Mouse (Mus musculus) kidney, postnatal 25 days (tissue): ENCODE measurements around the gene Sh3bgr.

ENCODE experiments used
- DNase-seq, 2 experiments: peaks; one replicate each; pipeline ENCODE4 v3.0.0; 2021; ENCODE audit warnings: mixed read lengths in 2 of 2

The Sh3bgr gene

DNA sequence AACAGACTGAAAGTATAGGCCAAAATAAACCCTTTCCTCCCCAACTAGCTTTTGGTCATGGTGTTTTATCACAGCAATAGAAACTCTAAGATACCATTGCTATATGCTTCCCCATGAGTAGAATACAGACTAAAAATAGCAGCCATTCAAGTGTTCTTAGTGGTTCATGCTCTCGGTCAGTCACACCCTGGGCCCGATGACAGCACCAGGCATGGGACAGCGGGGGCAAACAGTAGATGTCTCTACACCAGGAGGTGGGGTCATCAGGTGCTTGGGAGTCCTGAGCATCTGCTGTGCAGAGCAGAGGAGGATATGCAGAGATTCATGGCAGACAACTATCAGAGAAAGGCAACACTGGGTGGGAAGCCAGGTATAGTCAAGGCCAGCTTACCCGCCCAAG lies 12.8 kb downstream of the Sh3bgr start:
- no peak for DNase-seq

DNA sequence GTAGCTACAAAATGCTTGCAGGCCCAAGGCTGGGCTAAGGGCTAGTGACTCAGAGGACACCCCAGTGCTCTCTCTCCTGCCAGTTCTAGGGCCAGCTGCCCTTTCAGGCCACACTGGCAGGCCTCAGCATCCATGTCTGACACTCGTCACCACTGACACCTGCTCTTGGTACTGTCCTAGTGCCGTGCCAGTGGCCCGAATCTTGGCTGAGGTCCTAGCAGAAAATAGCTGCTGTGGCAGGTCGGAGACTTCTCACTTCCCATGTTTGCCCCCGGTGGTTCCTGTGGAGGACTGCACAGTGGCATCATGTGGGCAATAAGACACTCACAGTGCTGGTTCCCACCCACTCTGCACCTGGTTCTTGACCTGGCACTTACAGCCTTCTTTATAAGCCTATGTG lies 21.2 kb downstream of the Sh3bgr start:
- DNase-seq, result no peak

DNA sequence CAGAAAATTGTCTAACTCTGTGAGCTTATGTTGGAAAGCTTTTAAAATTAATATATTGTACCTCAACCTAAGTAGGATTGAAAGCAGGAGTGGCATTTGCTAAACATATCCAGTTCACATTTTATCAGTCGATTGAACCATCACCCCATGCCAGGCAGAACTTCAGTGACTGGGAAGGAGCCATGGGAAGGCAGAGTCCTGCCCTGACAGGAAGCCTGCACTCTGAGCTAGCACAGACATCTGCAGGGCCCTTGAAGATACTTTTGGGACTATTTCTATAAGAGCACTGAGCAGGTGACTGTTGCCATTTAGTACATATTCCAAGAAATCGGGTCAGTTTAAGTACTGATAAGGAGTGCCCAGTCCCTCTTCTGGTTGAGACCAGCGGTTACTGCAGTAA lies 21.7 kb downstream of the Sh3bgr start:
- no peak for DNase-seq

DNA sequence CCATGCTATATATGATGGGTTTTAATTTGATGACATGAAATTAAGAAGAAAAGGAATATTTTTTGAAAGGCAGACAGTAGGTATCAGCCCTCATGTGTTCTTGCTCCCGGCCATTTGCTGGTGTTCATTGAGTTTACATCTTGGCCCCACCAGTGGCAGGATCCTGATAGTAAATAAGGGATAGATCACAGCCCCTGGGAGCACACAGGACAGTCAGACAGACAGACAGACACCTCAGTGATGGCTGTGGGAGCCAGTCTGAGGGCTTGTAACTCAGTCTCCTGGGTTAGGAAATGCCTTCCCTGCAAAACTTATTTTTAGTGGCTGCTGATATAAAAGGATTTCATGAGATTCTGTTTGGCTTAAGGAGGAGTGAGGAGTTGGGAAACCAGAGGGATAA lies 22.2 kb downstream of the Sh3bgr start:
- no peak for DNase-seq

DNA sequence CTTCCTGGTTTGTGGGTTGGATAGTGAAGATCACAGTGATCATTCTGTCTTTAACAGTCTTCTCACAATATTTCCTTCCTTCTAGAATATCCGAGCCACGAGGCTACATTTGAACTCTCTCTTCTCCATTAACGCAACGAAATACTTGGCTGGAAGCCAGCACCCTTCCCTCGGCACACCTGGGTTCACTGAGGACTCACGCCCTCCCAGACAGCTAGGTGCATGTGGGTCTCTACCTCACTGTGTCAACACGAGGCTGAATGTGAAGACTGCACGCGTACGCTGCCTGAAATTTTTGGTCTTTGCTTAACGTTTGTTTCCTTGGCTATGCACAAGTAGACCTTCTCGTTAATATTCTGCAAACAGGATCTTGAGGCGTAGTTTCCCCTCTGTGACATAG lies 28.2 kb downstream of the Sh3bgr start:
- no peak for DNase-seq

DNA sequence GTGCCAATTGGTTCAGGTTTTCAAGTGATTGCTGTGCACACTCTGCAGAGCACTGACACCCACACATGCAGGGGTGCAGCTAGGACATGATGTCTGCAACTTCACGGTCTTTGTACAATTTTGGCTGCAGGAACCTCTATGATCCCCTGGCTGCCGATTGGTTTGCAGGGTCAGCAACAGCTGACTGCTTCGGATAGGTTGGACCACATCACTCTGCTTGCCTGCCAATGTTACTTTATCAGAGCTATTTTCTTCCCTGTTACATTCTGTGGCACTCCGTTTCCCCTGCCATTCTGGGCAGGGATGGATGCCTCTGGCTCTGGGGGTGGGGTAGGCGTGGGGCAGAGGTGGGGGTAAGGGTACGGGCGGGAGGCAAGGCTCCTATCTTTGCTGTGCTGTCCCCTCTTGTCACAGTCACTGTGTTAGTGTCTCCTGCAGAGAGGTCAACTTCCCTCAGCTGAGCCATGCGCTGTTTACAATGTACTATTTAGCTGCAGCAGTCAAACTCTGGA lies 28.9 kb downstream of the Sh3bgr start:
- no peak for DNase-seq

DNA sequence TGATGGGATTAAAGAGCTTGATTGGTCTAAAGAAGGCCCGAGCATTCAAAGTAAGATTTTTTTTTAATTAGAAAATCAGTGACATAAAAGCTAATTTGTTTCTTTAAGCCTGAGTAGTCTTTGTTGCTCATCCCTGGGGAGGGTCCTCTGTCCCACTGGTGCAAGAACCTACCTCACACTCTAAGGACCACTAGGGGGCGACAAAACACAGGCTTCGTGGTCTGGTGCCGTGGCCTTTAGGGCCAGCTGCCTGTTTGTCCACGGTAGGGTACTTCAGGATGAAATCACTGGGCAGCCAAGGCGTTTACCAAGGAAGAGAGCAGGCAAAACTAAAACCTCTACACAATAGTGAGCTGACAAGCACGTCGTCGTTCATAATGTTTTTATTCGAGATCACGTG lies 30.2 kb downstream of the Sh3bgr start:
- peak; percentile 83 to 88 for DNase-seq

DNA sequence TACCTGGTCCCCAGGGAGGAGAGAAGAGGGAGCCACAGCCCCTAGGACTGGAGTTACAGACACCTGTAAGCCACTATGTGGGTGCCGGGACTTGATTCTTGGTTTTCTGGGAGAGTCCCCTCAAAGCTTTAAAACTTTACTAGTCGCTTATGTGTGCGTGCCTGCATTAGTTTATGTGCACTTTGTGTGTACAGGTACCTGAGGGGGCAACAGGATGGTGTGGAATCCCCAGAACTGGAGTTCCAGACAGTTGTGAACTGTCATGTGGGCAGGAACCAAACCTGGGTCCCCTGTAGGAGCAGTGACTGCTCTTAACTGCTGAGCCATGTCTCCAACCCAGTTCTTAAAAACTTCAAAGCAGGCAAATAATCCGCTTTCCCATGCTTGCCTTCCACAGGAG lies 31.0 kb downstream of the Sh3bgr start:
- no peak for DNase-seq

DNA sequence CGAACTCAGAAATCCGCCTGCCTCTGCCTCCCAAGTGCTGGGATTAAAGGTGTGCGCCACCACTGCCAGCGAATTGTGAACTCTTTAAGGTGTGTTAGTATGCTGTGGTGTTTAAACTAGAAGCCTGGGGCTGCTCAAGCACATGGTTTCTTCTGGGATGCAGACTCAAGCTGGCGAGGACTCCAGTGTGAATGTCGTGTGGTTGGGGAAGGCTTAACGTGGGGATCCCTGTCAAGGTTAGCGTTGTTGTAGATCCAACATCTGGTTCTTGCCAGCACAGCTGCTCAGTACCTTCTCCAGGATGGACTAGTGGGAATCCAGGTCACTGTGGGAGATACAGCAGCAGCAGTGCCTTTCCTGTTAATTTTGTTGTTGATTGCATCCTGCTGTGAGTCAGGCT lies 31.7 kb downstream of the Sh3bgr start:
- DNase-seq, result no peak

DNA sequence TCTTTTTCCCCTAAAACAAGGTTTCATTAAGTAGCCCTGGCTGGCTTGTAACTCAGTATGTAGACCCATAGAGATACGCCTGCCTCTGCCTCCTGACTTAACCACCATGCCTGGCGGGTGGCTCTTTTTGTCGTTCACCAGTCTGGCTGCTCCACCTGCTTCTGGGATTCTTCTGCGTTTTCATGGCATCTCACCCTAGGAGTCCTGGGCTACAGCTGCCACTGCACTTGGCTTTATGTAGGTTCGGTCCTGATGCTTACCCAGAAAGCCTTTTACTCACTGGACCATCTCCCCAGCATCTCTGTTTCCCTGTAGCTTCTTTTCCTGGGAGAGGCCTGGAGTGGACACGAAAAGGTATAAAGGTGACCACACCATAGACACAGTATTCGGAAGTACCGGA lies 33.7 kb downstream of the Sh3bgr start:
- no peak for DNase-seq

DNA sequence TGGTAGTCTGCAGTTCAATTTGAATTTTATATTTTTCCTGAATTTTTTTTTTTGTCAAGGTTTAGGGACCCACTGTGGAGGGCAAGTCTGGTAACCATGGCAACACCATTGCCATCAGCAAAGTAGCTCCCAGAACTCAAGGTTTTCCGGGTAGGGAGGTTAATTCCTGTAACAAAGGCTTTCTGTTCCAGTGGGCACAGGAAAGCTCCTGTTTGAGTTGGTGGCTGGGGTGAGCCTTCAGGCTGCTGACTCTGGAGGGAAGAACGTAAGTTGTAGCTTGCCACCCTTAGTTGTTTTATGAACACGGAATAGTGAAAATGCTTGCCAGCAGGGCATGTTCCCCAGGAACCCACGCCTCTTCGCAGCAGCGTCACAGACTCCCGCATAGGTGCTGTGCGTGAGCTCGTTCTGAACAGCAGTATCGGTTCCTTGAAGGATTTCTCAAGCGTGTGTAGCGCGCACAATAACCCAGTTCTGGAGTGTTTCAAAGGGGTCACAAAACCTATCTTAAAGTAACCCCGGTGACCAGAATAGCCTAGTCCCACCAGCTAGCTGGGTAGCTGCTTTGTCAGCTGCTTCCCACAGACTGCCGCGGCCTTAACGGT lies 35.2 kb downstream of the Sh3bgr start, which contains the start of gene B3galt5:
B3galt5 (plus strand) TSS at position 436 of the 605 bp plus-strand sequence.
- DNase-seq, result no peak

DNA sequence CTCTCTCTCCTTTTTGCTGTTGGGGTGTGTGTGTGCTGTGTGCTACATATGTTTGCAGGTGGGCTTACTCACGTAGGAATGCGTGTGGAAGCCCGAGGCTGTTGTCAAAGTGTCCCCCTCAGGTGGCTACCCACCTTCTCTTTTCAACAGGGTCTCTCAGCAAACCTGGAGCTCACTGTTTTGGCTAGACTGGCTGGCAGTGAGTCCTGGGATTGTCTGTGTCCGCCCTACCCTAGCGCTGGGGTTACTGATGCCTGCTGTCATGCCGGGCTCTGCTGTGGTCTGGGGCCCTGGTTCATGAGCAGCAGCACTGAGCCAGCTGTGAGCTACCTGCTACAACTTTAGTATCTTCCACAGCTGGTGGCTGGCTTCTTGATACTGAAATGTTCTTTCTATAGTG lies 44.2 kb downstream of the Sh3bgr start:
- DNase-seq, result no peak

DNA sequence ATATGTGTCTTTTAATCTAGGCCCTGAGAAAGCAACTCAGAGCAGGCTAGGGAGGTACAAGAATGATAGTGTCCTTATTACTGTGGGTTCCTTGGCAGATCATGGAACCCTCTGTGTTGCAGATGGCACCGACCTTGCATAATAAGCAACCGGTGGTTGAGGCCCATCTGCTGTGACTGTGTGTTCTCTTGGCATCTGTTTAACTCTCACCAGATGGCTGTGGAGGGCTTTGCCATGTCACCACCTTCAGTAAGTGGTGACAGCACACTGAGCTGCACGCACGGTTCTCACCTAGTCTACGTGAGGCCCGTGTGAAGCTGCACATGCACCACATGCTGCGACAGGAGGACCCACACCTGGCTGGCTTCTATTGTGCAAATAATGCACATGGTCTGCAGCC lies 49.4 kb downstream of the Sh3bgr start:
- no peak for DNase-seq

DNA sequence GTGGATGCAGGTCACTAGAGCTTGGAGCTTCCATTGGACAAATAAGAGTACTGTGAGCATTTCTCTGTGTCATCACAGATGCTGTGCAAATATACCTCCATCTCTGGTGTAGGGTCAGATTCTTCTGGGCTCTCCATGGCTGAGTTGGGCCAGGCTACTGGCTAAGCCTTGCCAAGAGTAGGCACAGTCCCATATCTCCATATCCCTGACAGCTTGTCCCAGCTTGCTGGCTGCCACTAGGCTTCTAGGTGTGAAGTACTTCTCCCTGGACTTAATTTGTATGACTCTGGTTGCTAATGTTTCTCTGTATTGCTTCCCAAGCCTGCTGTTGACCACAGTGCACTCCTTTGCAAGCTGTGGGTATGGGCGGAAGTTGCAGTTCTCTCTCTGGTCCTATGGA lies 51.9 kb downstream of the Sh3bgr start:
- DNase-seq, result no peak

DNA sequence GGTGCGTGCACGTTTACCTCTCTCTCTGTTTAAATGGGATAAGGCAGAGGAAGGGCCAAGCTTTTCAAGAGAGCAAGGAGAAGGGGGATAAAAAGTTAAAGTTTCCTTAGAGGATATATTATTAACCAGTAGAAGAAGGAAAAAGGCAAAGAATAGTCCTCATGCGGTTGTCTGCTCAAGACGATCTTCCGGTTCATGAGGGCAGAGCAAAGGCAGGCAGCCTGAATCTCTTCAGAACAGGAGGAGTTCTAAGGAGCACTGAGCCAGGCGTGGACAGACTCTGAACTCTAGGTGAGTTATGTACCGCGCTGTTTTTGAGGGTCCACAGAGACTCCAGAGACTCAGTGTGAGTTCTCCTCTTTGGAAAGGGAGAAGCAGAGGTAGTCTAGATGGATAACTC lies 58.2 kb downstream of the Sh3bgr start:
- DNase-seq, result peak; percentile 39 to 77

DNA sequence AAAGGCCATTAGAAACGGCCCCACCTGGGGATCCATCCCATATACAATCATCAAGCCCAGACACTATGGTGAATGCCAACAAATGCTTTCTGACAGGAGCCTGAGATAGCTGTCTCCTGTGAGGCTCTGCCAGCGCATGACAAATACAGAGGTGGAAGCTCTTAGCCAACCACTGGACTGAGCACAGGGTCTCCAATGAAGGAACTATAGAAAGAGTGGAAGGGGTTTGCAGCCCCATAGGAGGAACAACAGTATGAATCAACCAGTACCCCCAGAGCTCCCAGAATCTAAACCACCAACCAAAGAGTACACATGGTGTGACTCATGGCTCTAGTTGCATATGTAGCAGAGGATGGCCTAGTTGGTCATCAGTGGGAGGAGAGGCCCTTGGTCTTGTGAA lies 71.5 kb downstream of the Sh3bgr start:
- DNase-seq, result no peak

DNA sequence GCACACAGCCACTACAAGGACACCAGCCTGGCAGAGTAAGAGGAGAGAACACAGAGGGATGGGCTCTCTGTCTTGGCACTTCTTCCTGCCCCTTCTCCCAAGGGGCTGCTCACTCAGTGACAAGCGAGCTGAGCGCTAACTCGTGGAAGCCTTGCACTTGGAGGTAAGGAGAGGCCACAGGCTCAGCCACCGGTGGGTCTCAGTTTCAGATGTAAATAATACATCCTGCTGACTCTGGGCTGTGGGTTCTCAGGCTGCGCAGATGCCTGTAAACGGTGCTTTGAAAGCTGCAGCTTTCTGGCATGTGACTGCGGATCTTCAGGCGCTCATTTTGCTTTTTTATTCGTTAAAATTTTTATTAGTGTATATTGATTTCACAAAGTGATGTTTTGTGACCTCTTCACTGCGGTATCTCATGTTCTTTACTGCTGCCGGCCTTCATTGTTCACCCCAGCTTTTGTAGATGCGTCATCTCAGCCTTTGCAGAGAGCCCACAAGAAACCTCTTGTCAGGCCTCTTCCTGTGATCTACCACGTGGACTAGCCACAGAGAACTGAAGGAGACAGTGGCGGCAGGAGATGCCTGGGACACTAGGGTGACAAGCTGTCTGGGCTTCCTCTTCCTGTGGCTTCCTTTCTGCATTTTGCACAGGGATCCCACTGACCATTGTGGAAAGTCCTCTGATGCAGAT lies 72.8 kb downstream of the Sh3bgr start:
- DNase-seq, result no peak

DNA sequence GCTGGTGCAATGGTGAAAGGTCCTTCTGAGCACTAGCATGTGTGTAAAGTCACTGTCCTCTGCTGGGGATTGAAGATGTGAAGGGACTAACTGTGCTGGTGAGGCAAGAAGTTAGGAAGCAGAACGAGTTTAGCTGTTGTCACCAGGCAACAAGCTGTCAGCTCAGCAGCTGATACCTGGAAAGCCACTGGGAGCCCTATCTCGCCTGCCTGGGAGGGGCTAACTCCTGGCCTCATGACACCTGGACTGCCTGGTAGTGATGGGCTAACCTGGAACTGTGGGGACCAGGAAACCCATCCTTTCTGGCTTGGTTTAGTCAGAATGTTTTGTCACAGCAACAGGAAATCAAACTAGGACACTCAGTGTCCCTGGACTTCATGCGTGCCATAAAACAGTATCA lies 76.3 kb downstream of the Sh3bgr start:
- no peak for DNase-seq
